Mouse (Mus musculus) bone marrow, adult 2 months (tissue): ENCODE results near the gene Ctps. TPM values are rescaled to one million over a fixed set of nuclear protein-coding genes. Genes with fewer than 3 reads are reported as not detected.
"Not testable (repeated sequence)": the region's sequence is repeated elsewhere in the genome, so short reads cannot be mapped to it uniquely, and the experiment has no call there.

Source experiments
- H3K27ac ChIP-seq: fragments of 200-500 bp; 2 replicates; pipeline ENCODE4 v1.5.1; 2012; ENCODE audit warnings: low read depth, mild to moderate bottlenecking, control low read depth, inconsistent platforms, low read length; ENCODE audit not compliant: control insufficient read depth, poor library complexity, insufficient read depth
- H3K4me1 ChIP-seq: fragments of 200-500 bp; 2 replicates; pipeline ENCODE4 v1.6.1; 2011; ENCODE audit warnings: low read length; ENCODE audit not compliant: control insufficient read depth, insufficient read depth
- H3K4me3 ChIP-seq: fragments of 200-500 bp; replicated peaks from 2 replicates; pipeline ENCODE3; 2011; ENCODE audit warnings: mild to moderate bottlenecking, low read depth, low read length, control low read depth; ENCODE audit not compliant: control insufficient read depth
- CTCF ChIP-seq: fragments of 200-500 bp; IDR thresholded peaks from 2 replicates; pipeline ENCODE4 v1.5.1; 2011; ENCODE audit warnings: low read length, control low read depth; ENCODE audit not compliant: control insufficient read depth, insufficient read depth
- POLR2A ChIP-seq: fragments of 200-500 bp; IDR thresholded peaks from 2 replicates; pipeline ENCODE4 v1.6.1; 2011; ENCODE audit warnings: low read depth, mild to moderate bottlenecking, control low read depth, low read length, borderline replicate concordance; ENCODE audit not compliant: control insufficient read depth
- WGBS: fragments of 180-500 bp; shearing (Covaris S2); methylation state at CpG from one replicate; pipeline ENCODE4 v1.1.7; 2018; 5-methylcytosine and 5-hydroxymethylcytosine counted together
- polyA plus RNA-seq: library from polyadenylated mRNA; stranded (reverse); fragments of >200 nt; gene quantifications from 2 replicates; pipeline ENCODE4 v1.2.4, GENCODE M21; 2011; ENCODE audit warnings: low replicate concordance; ENCODE audit not compliant: missing spikeins, insufficient read depth, insufficient read length

The Ctps gene
- polyA plus RNA-seq, 1 experiment, result 17.5 TPM

- WGBS, result 77% methylated on average over 3 of the region's 3 CpGs
- no peak for TF ChIP-seq CTCF
- no peak for TF ChIP-seq POLR2A
- H3K27ac ChIP-seq, result no peak overlapping the region
- no peaks in the 10 kb centered on the region for H3K4me1 ChIP-seq
- H3K4me3 ChIP-seq, result no peak overlapping the region
These were observed 36.9 kb upstream of the Ctps start for GRCm38 (mm10) chr4:120606941-120607340.

GRCm38 (mm10) chr4:120602669-120603068, 32.6 kb upstream of the Ctps start:
- WGBS, result 68% methylated on average over 3 of the region's 3 CpGs
- Histone ChIP-seq H3K4me3 (no peak overlapping the region), H3K27ac (no peak overlapping the region), H3K4me1 (no peaks in the 10 kb centered on the region)
- TF ChIP-seq POLR2A, result no peak
- no peak for TF ChIP-seq CTCF

GRCm38 (mm10) chr4:120601774-120602173, 31.7 kb upstream of the Ctps start:
- no peak overlapping the region for H3K27ac ChIP-seq
- no peak for TF ChIP-seq CTCF
- TF ChIP-seq POLR2A, result no peak
- H3K4me3 ChIP-seq, result no peak overlapping the region
- WGBS, result 92% methylated on average over 1 of the region's 1 CpGs
- H3K4me1 ChIP-seq, result no peaks in the 10 kb centered on the region

GRCm38 (mm10) chr4:120598922-120599321, 28.8 kb upstream of the Ctps start:
- WGBS, result 47% methylated on average over 2 of the region's 2 CpGs
- H3K27ac ChIP-seq, result no peak overlapping the region
- H3K4me1 ChIP-seq, result no peaks in the 10 kb centered on the region
- no peak overlapping the region for H3K4me3 ChIP-seq
- TF ChIP-seq CTCF, result no peak
- no peak for TF ChIP-seq POLR2A

- not testable (repeated sequence) for H3K27ac ChIP-seq, H3K4me1 ChIP-seq, H3K4me3 ChIP-seq
- 82% methylated on average over 1 of the region's 1 CpGs for WGBS
These were observed 26.1 kb upstream of the Ctps start for GRCm38 (mm10) chr4:120596210-120596609.

GRCm38 (mm10) chr4:120590973-120591372, 20.9 kb upstream of the Ctps start:
- Histone ChIP-seq H3K4me3 (no peak overlapping the region), H3K27ac (no peak overlapping the region), H3K4me1 (peaks cover 2% of the 10 kb centered on the region; the same call in 1 of the 2 replicates)
- 85% methylated on average over 4 of the region's 4 CpGs for WGBS
- TF ChIP-seq CTCF (no peak), POLR2A (no peak)

- WGBS, result 17% methylated on average over 5 of the region's 5 CpGs
- H3K4me1 ChIP-seq, result peaks cover 2% of the 10 kb centered on the region; the same call in 1 of the 2 replicates
- TF ChIP-seq POLR2A, result no peak
- TF ChIP-seq CTCF, result peak; percentile 90
- H3K4me3 ChIP-seq, result no peak overlapping the region
- no peak overlapping the region for H3K27ac ChIP-seq
These were observed 19.8 kb upstream of the Ctps start for GRCm38 (mm10) chr4:120589815-120590422.

- no peak for TF ChIP-seq POLR2A
- no peak for TF ChIP-seq CTCF
- WGBS, result 18% methylated on average over 3 of the region's 3 CpGs
- Histone ChIP-seq H3K27ac (no peak overlapping the region), H3K4me1 (peaks cover 2% of the 10 kb centered on the region; the same call in 1 of the 2 replicates), H3K4me3 (peak overlapping the region; percentile 13)
These were observed 19.0 kb upstream of the Ctps start for GRCm38 (mm10) chr4:120589070-120589469.

GRCm38 (mm10) chr4:120588445-120588844, 18.4 kb upstream of the Ctps start, which contains the start of gene Gm8439:
Gene Gm8439 (plus strand): TSS chr4:120588745.
- 41% methylated on average over 4 of the region's 4 CpGs for WGBS
- Histone ChIP-seq H3K4me3 (peak within 1 kb of the TSS; percentile 13), H3K27ac (no peak within 1 kb of the TSS), H3K4me1 (peaks cover 2% of the 10 kb centered on the region; the same call in 1 of the 2 replicates)
- TF ChIP-seq POLR2A, result no peak
- no peak for TF ChIP-seq CTCF
